In genomic region chr9:15095206-15095605, GRCm38 (mm10) we compare ENCODE assay signal across 37 mouse cellular contexts. TPM values are rescaled to one million over a fixed set of nuclear protein-coding genes. Genes with fewer than 3 reads are reported as not detected.
DNase-seq lines count a peak whose midpoint lies in the region; ATAC-seq lines count a peak whose summit lies in the region.
"Had no signal": no experiment of that assay in that cellular context is flagged by ENCODE, and none has a peak within 500 bp of the region (broad histone marks: within the 10 kb centered on the region; RNA-seq: fewer than 3 reads in every experiment).

No protein-coding gene starts in this region.

- no peaks in the 10 kb centered on the region for H3K36me3 ChIP-seq in limb, embryonic 13.5 days
- H3K36me3 ChIP-seq in limb, embryonic 10.5 days: no peaks in the 10 kb centered on the region
- H3K36me3 ChIP-seq in midbrain, embryonic 10.5 days: no peaks in the 10 kb centered on the region
- H3K36me3 ChIP-seq: embryonic facial prominence, embryonic 13.5 days; forebrain, embryonic 10.5 days; forebrain, embryonic 15.5 days; G1E; hindbrain, embryonic 10.5 days; hindbrain, embryonic 15.5 days; kidney, embryonic 15.5 days; liver, embryonic 15.5 days; lung, embryonic 15.5 days; midbrain, embryonic 15.5 days; neural tube, embryonic 13.5 days had no signal

- no peak overlapping the region for H3K4me2 ChIP-seq in limb, embryonic 13.5 days (replicated peaks)
- H3K4me2 ChIP-seq: embryonic facial prominence, embryonic 13.5 days; forebrain, embryonic 15.5 days; hindbrain, embryonic 15.5 days; kidney, embryonic 15.5 days; liver, embryonic 15.5 days; lung, embryonic 15.5 days; midbrain, embryonic 15.5 days; neural tube, embryonic 13.5 days had no signal

- WGBS in limb, embryonic 13.5 days: 55% methylated on average over 3 of the region's 3 CpGs
- WGBS in limb, embryonic 10.5 days: 75% methylated on average over 3 of the region's 3 CpGs
- 73% methylated on average over 3 of the region's 3 CpGs for WGBS in midbrain, embryonic 10.5 days

- no peaks in the 10 kb centered on the region for H3K27me3 ChIP-seq in limb, embryonic 13.5 days
- H3K27me3 ChIP-seq in limb, embryonic 10.5 days (ENCODE audit: low read depth, poor library complexity, severe bottlenecking): no peaks in the 10 kb centered on the region
- no peaks in the 10 kb centered on the region for H3K27me3 ChIP-seq in midbrain, embryonic 10.5 days (ENCODE audit: low read depth, poor library complexity, severe bottlenecking)
- H3K27me3 ChIP-seq: embryonic facial prominence, embryonic 13.5 days; forebrain, embryonic 15.5 days; hindbrain, embryonic 15.5 days; kidney, embryonic 15.5 days; liver, embryonic 15.5 days; lung, embryonic 15.5 days; midbrain, embryonic 15.5 days; neural tube, embryonic 13.5 days had no signal

- no peak overlapping the region for H3K4me3 ChIP-seq in limb, embryonic 13.5 days
- H3K4me3 ChIP-seq in limb, embryonic 10.5 days: no peak overlapping the region
- no peak overlapping the region for H3K4me3 ChIP-seq in midbrain, embryonic 10.5 days
- H3K4me3 ChIP-seq: embryonic facial prominence, embryonic 13.5 days; forebrain, embryonic 10.5 days; forebrain, embryonic 15.5 days; gastrocnemius, adult 2 months; hindbrain, embryonic 10.5 days; hindbrain, embryonic 15.5 days; kidney, embryonic 15.5 days; liver, embryonic 15.5 days; lung, embryonic 15.5 days; midbrain, embryonic 15.5 days; neural tube, embryonic 13.5 days had no signal

- H3K27ac ChIP-seq in limb, embryonic 13.5 days: no peak overlapping the region
- H3K27ac ChIP-seq in limb, embryonic 10.5 days: no peak overlapping the region
- H3K27ac ChIP-seq in midbrain, embryonic 10.5 days (replicated peaks): no peak overlapping the region
- H3K27ac ChIP-seq: embryonic facial prominence, embryonic 13.5 days; forebrain, embryonic 10.5 days; forebrain, embryonic 15.5 days; gastrocnemius, adult 2 months; hindbrain, embryonic 10.5 days; hindbrain, embryonic 15.5 days; kidney, embryonic 15.5 days; liver, embryonic 15.5 days; lung, embryonic 15.5 days; midbrain, embryonic 15.5 days; neural tube, embryonic 13.5 days had no signal

- DNase-seq in limb, embryonic 10.5 days (ENCODE audit: low spot score): no peak
- DNase-seq in heart, adult 9 months (ENCODE audit: low spot score in 2 of 2): no peak
- no peak for DNase-seq in midbrain, embryonic 10.5 days (ENCODE audit: low spot score)
- no peak for DNase-seq in natural killer cell, adult 2 months (ENCODE audit: low spot score in 2 of 2)
- DNase-seq: adrenal gland, adult 2 months; adrenal gland, postnatal 36 days; cerebellum, adult 18-20 months; cerebellum, postnatal 10 days; gastrocnemius, adult 2 months; heart, postnatal 14 days; kidney, adult 18-20 months; kidney, postnatal 4 days; right cerebral cortex, postnatal 4 days had no signal

- H3K9ac ChIP-seq in limb, embryonic 13.5 days: no peak overlapping the region
- H3K9ac ChIP-seq: embryonic facial prominence, embryonic 13.5 days; forebrain, embryonic 15.5 days; hindbrain, embryonic 15.5 days; kidney, embryonic 15.5 days; liver, embryonic 15.5 days; lung, embryonic 15.5 days; midbrain, embryonic 15.5 days; neural tube, embryonic 13.5 days had no signal

- no peaks in the 10 kb centered on the region for H3K9me3 ChIP-seq in limb, embryonic 13.5 days
- no peaks in the 10 kb centered on the region for H3K9me3 ChIP-seq in limb, embryonic 10.5 days (replicated peaks)
- no peaks in the 10 kb centered on the region for H3K9me3 ChIP-seq in midbrain, embryonic 10.5 days (replicated peaks)
- H3K9me3 ChIP-seq: embryonic facial prominence, embryonic 13.5 days; forebrain, embryonic 10.5 days; forebrain, embryonic 15.5 days; G1E; hindbrain, embryonic 10.5 days; hindbrain, embryonic 15.5 days; kidney, embryonic 15.5 days; liver, embryonic 15.5 days; lung, embryonic 15.5 days; midbrain, embryonic 15.5 days; neural tube, embryonic 13.5 days had no signal

- peak; percentile 40; the same call in 1 of the 2 replicates for ATAC-seq in limb, embryonic 13.5 days (ENCODE audit: low FRiP score, low read depth)
- ATAC-seq in CD4-positive, CD25-positive, alpha-beta regulatory T cell, adult 4 months: peak; percentile 60
- ATAC-seq in granulocyte monocyte progenitor cell, adult 5-6 weeks (replicated peaks; ENCODE audit: poor library complexity, severe bottlenecking): 0 out of 2 replicates have a peak, but pooled peaks have one; percentile 22
- ATAC-seq: forebrain, embryonic 15.5 days; midbrain, embryonic 15.5 days had no signal

- H3K4me1 ChIP-seq in limb, embryonic 13.5 days: no peaks in the 10 kb centered on the region
- H3K4me1 ChIP-seq in limb, embryonic 10.5 days: no peaks in the 10 kb centered on the region
- H3K4me1 ChIP-seq in midbrain, embryonic 10.5 days: no peaks in the 10 kb centered on the region
- H3K4me1 ChIP-seq: embryonic facial prominence, embryonic 13.5 days; forebrain, embryonic 10.5 days; forebrain, embryonic 15.5 days; hindbrain, embryonic 10.5 days; hindbrain, embryonic 15.5 days; kidney, embryonic 15.5 days; lung, embryonic 15.5 days; midbrain, embryonic 15.5 days; neural tube, embryonic 13.5 days had no signal

RNA-seq across cellular contexts. Expression of gene Hephl1, which starts 16.7 kb away (rescaled TPM):
- not detected in 2 replicates for polyA plus RNA-seq in limb, embryonic 13.5 days (2015; fragmentation: Nextera tagmentation; extraction: Ambion mirVana)
- not detected in 2 replicates for polyA plus RNA-seq in limb, embryonic 10.5 days (2016; fragmentation: Nextera tagmentation; extraction: Ambion mirVana)
- polyA plus RNA-seq in CD4-positive, CD25-positive, alpha-beta regulatory T cell, adult 4 months (2017; shearing (Covaris generic)): not detected
- not detected in 2 replicates for total RNA-seq in granulocyte monocyte progenitor cell, adult 5-6 weeks (2014; fragmentation: Nextera tagmentation)
- total RNA-seq in granulocyte monocyte progenitor cell, adult 5-6 weeks (2017): not detected in 2 replicates
- polyA plus RNA-seq in midbrain, embryonic 10.5 days (2016; fragmentation: Nextera tagmentation; extraction: Ambion mirVana): not detected in 2 replicates
- total RNA-seq: common myeloid progenitor, adult 5-6 weeks; layer of hippocampus, adult 8-10 months; layer of hippocampus, postnatal 25 days; left cerebral cortex, adult 8-10 months; liver, adult 2 months had no signal
- polyA plus RNA-seq: brain, embryonic 14.5 days; forebrain, embryonic 10.5 days; forebrain, embryonic 15.5 days; G1E; heart, embryonic 14.5 days; hindbrain, embryonic 10.5 days; hindbrain, embryonic 15.5 days; intestine, embryonic 14.5 days; limb, embryonic 11.5 days; liver, adult 2 months; liver, embryonic 15.5 days; lung, embryonic 15.5 days; midbrain, embryonic 15.5 days; neural tube, embryonic 13.5 days; spleen, adult 2 months had no signal

RNA-seq across cellular contexts. Expression of gene Panx1, which starts 49.9 kb away (rescaled TPM):
- polyA plus RNA-seq in limb, embryonic 13.5 days (2015; fragmentation: Nextera tagmentation; extraction: Ambion mirVana): 46.2 and 49.8 TPM in 2 replicates
- 68.8 and 80.7 TPM in 2 replicates for polyA plus RNA-seq in limb, embryonic 10.5 days (2016; fragmentation: Nextera tagmentation; extraction: Ambion mirVana)
- polyA plus RNA-seq in CD4-positive, CD25-positive, alpha-beta regulatory T cell, adult 4 months (2017; shearing (Covaris generic)): 10 to 100 TPM; 16.1 to 23.4 TPM
- total RNA-seq in granulocyte monocyte progenitor cell, adult 5-6 weeks (2014; fragmentation: Nextera tagmentation): 21.4 and 32.6 TPM in 2 replicates
- 11.3 and 23.3 TPM in 2 replicates for total RNA-seq in granulocyte monocyte progenitor cell, adult 5-6 weeks (2017)
- 77.7 and 85.5 TPM in 2 replicates for polyA plus RNA-seq in midbrain, embryonic 10.5 days (2016; fragmentation: Nextera tagmentation; extraction: Ambion mirVana)
- polyA plus RNA-seq: G1E had no signal
